Mouse (Mus musculus): Measurements from ENCODE around the gene Gimap3. TPM values are rescaled to one million over a fixed set of nuclear protein-coding genes. Genes with fewer than 3 reads are reported as not detected.

Gene Gimap3
- polyA plus RNA-seq, 1 experiment, result 150 TPM

- H3K27me3 ChIP-seq (ENCODE audit: control insufficient read depth, insufficient read depth, low read length), result no peaks in the 10 kb centered on the region
- no peak overlapping the region for H3K4me3 ChIP-seq (ENCODE audit: extremely low read depth, insufficient read depth, insufficient read length)
- no peaks in the 10 kb centered on the region for H3K36me3 ChIP-seq (ENCODE audit: control insufficient read depth, insufficient read depth, low read length)
- H3K27ac ChIP-seq (ENCODE audit: insufficient read depth, low read length), result no peak overlapping the region
- DNase-seq (ENCODE audit: low read depth in 1 of 2, low spot score in 2 of 2), result peak in 1 of 2 experiments; percentile 22
- H3K4me1 ChIP-seq (ENCODE audit: control insufficient read depth, insufficient read depth, insufficient read length), result no peaks in the 10 kb centered on the region
- no peak for TF ChIP-seq CTCF (IDR thresholded peaks at IDR 0.05; ENCODE audit: extremely low read depth, insufficient read depth, insufficient read length, insufficient replicate concordance)
- no peak for TF ChIP-seq POLR2A (IDR thresholded peaks at IDR 0.05; ENCODE audit: low read depth, low read length)
Measured at GRCm38 (mm10) chr6:48803406-48804051, 32.9 kb upstream of the Gimap3 start.

GRCm38 (mm10) chr6:48801897-48802296, 31.2 kb upstream of the Gimap3 start:
- no peak for TF ChIP-seq POLR2A (IDR thresholded peaks at IDR 0.05; ENCODE audit: low read depth, low read length)
- TF ChIP-seq CTCF (IDR thresholded peaks at IDR 0.05; ENCODE audit: extremely low read depth, insufficient read depth, insufficient read length, insufficient replicate concordance), result no peak
- Histone ChIP-seq H3K4me3 (ENCODE audit: extremely low read depth, insufficient read depth, insufficient read length) (no peak overlapping the region), H3K4me1 (ENCODE audit: control insufficient read depth, insufficient read depth, insufficient read length) (no peaks in the 10 kb centered on the region), H3K27ac (ENCODE audit: insufficient read depth, low read length) (no peak overlapping the region), H3K36me3 (ENCODE audit: control insufficient read depth, insufficient read depth, low read length) (no peaks in the 10 kb centered on the region), H3K27me3 (ENCODE audit: control insufficient read depth, insufficient read depth, low read length) (no peaks in the 10 kb centered on the region)
- 22% methylated on average over 1 of the region's 1 CpGs for WGBS
- DNase-seq (ENCODE audit: low read depth in 1 of 2, low spot score in 2 of 2), result peak in 1 of 2 experiments; percentile 69

GRCm38 (mm10) chr6:48787867-48788266, 17.2 kb upstream of the Gimap3 start:
- 60% methylated on average over 2 of the region's 2 CpGs for WGBS
- DNase-seq (ENCODE audit: low read depth in 1 of 2, low spot score in 2 of 2), result no peak
- TF ChIP-seq CTCF (IDR thresholded peaks at IDR 0.05; ENCODE audit: extremely low read depth, insufficient read depth, insufficient read length, insufficient replicate concordance), result no peak
- TF ChIP-seq POLR2A (IDR thresholded peaks at IDR 0.05; ENCODE audit: low read depth, low read length), result no peak
- Histone ChIP-seq H3K4me3 (ENCODE audit: extremely low read depth, insufficient read depth, insufficient read length) (no peak overlapping the region), H3K27me3 (ENCODE audit: control insufficient read depth, insufficient read depth, low read length) (no peaks in the 10 kb centered on the region), H3K27ac (ENCODE audit: insufficient read depth, low read length) (no peak overlapping the region), H3K36me3 (ENCODE audit: control insufficient read depth, insufficient read depth, low read length) (no peaks in the 10 kb centered on the region), H3K4me1 (ENCODE audit: control insufficient read depth, insufficient read depth, insufficient read length) (no peaks in the 10 kb centered on the region)

- H3K27ac ChIP-seq (ENCODE audit: insufficient read depth, low read length), result no peak overlapping the region
- H3K4me3 ChIP-seq (ENCODE audit: extremely low read depth, insufficient read depth, insufficient read length), result no peak overlapping the region
- no peaks in the 10 kb centered on the region for H3K4me1 ChIP-seq (ENCODE audit: control insufficient read depth, insufficient read depth, insufficient read length)
- no peaks in the 10 kb centered on the region for H3K27me3 ChIP-seq (ENCODE audit: control insufficient read depth, insufficient read depth, low read length)
- DNase-seq (ENCODE audit: low read depth in 1 of 2, low spot score in 2 of 2), result no peak
- 85% methylated on average over 2 of the region's 2 CpGs for WGBS
- no peak for TF ChIP-seq POLR2A (IDR thresholded peaks at IDR 0.05; ENCODE audit: low read depth, low read length)
- TF ChIP-seq CTCF (IDR thresholded peaks at IDR 0.05; ENCODE audit: extremely low read depth, insufficient read depth, insufficient read length, insufficient replicate concordance), result no peak
- no peaks in the 10 kb centered on the region for H3K36me3 ChIP-seq (ENCODE audit: control insufficient read depth, insufficient read depth, low read length)
Measured at GRCm38 (mm10) chr6:48785601-48786000, 14.9 kb upstream of the Gimap3 start.

GRCm38 (mm10) chr6:48785189-48785588, 14.5 kb upstream of the Gimap3 start:
- 24% methylated on average over 1 of the region's 1 CpGs for WGBS
- Histone ChIP-seq H3K36me3 (ENCODE audit: control insufficient read depth, insufficient read depth, low read length) (no peaks in the 10 kb centered on the region), H3K27ac (ENCODE audit: insufficient read depth, low read length) (no peak overlapping the region), H3K27me3 (ENCODE audit: control insufficient read depth, insufficient read depth, low read length) (no peaks in the 10 kb centered on the region), H3K4me1 (ENCODE audit: control insufficient read depth, insufficient read depth, insufficient read length) (no peaks in the 10 kb centered on the region), H3K4me3 (ENCODE audit: extremely low read depth, insufficient read depth, insufficient read length) (no peak overlapping the region)
- no peak for DNase-seq (ENCODE audit: low read depth in 1 of 2, low spot score in 2 of 2)
- TF ChIP-seq POLR2A (IDR thresholded peaks at IDR 0.05; ENCODE audit: low read depth, low read length), result no peak
- TF ChIP-seq CTCF (IDR thresholded peaks at IDR 0.05; ENCODE audit: extremely low read depth, insufficient read depth, insufficient read length, insufficient replicate concordance), result no peak

- no peak overlapping the region for H3K4me3 ChIP-seq (ENCODE audit: extremely low read depth, insufficient read depth, insufficient read length)
- DNase-seq (ENCODE audit: low read depth in 1 of 2, low spot score in 2 of 2), result no peak
- no peaks in the 10 kb centered on the region for H3K36me3 ChIP-seq (ENCODE audit: control insufficient read depth, insufficient read depth, low read length)
- H3K27me3 ChIP-seq (ENCODE audit: control insufficient read depth, insufficient read depth, low read length), result no peaks in the 10 kb centered on the region
- no peak overlapping the region for H3K27ac ChIP-seq (ENCODE audit: insufficient read depth, low read length)
- no peak for TF ChIP-seq POLR2A (IDR thresholded peaks at IDR 0.05; ENCODE audit: low read depth, low read length)
- TF ChIP-seq CTCF (IDR thresholded peaks at IDR 0.05; ENCODE audit: extremely low read depth, insufficient read depth, insufficient read length, insufficient replicate concordance), result no peak
- no peaks in the 10 kb centered on the region for H3K4me1 ChIP-seq (ENCODE audit: control insufficient read depth, insufficient read depth, insufficient read length)
- 96% methylated on average over 1 of the region's 1 CpGs for WGBS
Measured at GRCm38 (mm10) chr6:48784406-48784805, 13.8 kb upstream of the Gimap3 start.

GRCm38 (mm10) chr6:48772030-48772429, 1.4 kb upstream of the Gimap3 start:
- Histone ChIP-seq H3K4me3 (ENCODE audit: extremely low read depth, insufficient read depth, insufficient read length) (no peak overlapping the region), H3K36me3 (ENCODE audit: control insufficient read depth, insufficient read depth, low read length) (no peaks in the 10 kb centered on the region; the same call in 1 of the 2 replicates), H3K27me3 (ENCODE audit: control insufficient read depth, insufficient read depth, low read length) (no peaks in the 10 kb centered on the region), H3K4me1 (ENCODE audit: control insufficient read depth, insufficient read depth, insufficient read length) (peaks cover 3% of the 10 kb centered on the region; the same call in 1 of the 2 replicates), H3K27ac (ENCODE audit: insufficient read depth, low read length) (peak overlapping the region; percentile 97)
- peak; percentile 60 to 81 for DNase-seq (ENCODE audit: low read depth in 1 of 2, low spot score in 2 of 2)
- 7% methylated on average over 8 of the region's 8 CpGs for WGBS
- TF ChIP-seq POLR2A (IDR thresholded peaks at IDR 0.05; ENCODE audit: low read depth, low read length) (no peak), CTCF (IDR thresholded peaks at IDR 0.05; ENCODE audit: extremely low read depth, insufficient read depth, insufficient read length, insufficient replicate concordance) (peak; percentile 89)
